Mouse (Mus musculus) stomach, embryonic 14.5 days (tissue): ENCODE measurements around the gene Magoh. TPM values are rescaled to one million over a fixed set of nuclear protein-coding genes. Genes with fewer than 3 reads are reported as not detected.

Experiments
- ATAC-seq: fragments of 200-750 bp; cut with Nextera tagmentation; 2 replicates; pipeline ENCODE4 v1.8.0; 2017; ENCODE audit warnings: low read depth, moderate TSS enrichment; ENCODE audit not compliant: insufficient number of reproducible peaks, insufficient read depth, low FRiP score
- H3K27ac ChIP-seq: fragments of 300-500 bp; sonication (generic); 2 replicates; pipeline ENCODE4 v1.5.1; 2014; ENCODE audit warnings: mild to moderate bottlenecking, low read length, moderate library complexity, mixed read lengths
- H3K27me3 ChIP-seq: fragments of 300-500 bp; sonication (generic); 2 replicates; pipeline ENCODE4 v1.6.1; 2014; ENCODE audit warnings: low read length, control low read depth, mixed read lengths; ENCODE audit not compliant: control insufficient read depth, insufficient read depth
- H3K36me3 ChIP-seq: fragments of 300-500 bp; sonication (generic); 2 replicates; pipeline ENCODE4 v1.6.1; 2014; ENCODE audit warnings: mild to moderate bottlenecking, control low read depth, low read length, moderate library complexity, mixed read lengths; ENCODE audit not compliant: control insufficient read depth, insufficient read depth
- H3K4me1 ChIP-seq: fragments of 300-500 bp; sonication (generic); 2 replicates; pipeline ENCODE4 v1.6.1; 2014; ENCODE audit warnings: low read length, control low read depth, mixed read lengths; ENCODE audit not compliant: control insufficient read depth, insufficient read depth
- H3K4me2 ChIP-seq: fragments of 300-500 bp; sonication (generic); replicated peaks from 2 replicates; pipeline ENCODE4 v1.6.1; 2014; ENCODE audit warnings: low read depth, low read length, control low read depth
- H3K4me3 ChIP-seq: fragments of 300-500 bp; sonication (generic); 2 replicates; pipeline ENCODE4 v1.5.1; 2014; ENCODE audit warnings: low read depth, low read length, control low read depth
- H3K9ac ChIP-seq: fragments of 300-500 bp; sonication (generic); replicated peaks from 2 replicates; pipeline ENCODE4 v1.6.1; 2014; ENCODE audit warnings: low read depth, mild to moderate bottlenecking, control low read depth, low read length, moderate library complexity, mixed read lengths
- H3K9me3 ChIP-seq: fragments of 300-500 bp; sonication (generic); 2 replicates; pipeline ENCODE4 v1.6.1; 2016; ENCODE audit warnings: low read depth, low read length, control low read depth; ENCODE audit not compliant: control insufficient read depth
- WGBS: fragments of 180-500 bp; shearing (Covaris S2); extraction: QIAGEN DNeasy Blood & Tissue Kit; methylation state at CpG from one replicate; pipeline ENCODE4 v1.1.7; 2014; 5-methylcytosine and 5-hydroxymethylcytosine counted together
- polyA plus RNA-seq: library from polyadenylated mRNA; unstranded; fragments of >200 nt; fragmentation: Nextera tagmentation; extraction: Ambion mirVana; gene quantifications from 2 replicates; pipeline ENCODE4 v1.2.1, GENCODE M21; 2014

Gene Magoh
- polyA plus RNA-seq = 194 and 195 TPM in 2 replicates

- ATAC-seq = peak; percentile 95
- WGBS = 3% methylated on average over 48 of the region's 48 CpGs
- Histone ChIP-seq H3K4me3 (peak within 1 kb of the TSS; percentile 84), H3K9me3 (no peaks in the 10 kb centered on the region), H3K36me3 (peaks cover 28% of the 10 kb centered on the region), H3K4me2 (peak within 1 kb of the TSS; percentile 90), H3K9ac (peak within 1 kb of the TSS; percentile 64), H3K27ac (peak within 1 kb of the TSS; percentile 68), H3K27me3 (no peaks in the 10 kb centered on the region), H3K4me1 (peaks cover 10% of the 10 kb centered on the region; the same call in 1 of the 2 replicates)
These were observed at the start of gene Magoh for GRCm38 (mm10) chr4:107879254-107880050. Gene Magoh (plus strand): TSS chr4:107879755.

DNA sequence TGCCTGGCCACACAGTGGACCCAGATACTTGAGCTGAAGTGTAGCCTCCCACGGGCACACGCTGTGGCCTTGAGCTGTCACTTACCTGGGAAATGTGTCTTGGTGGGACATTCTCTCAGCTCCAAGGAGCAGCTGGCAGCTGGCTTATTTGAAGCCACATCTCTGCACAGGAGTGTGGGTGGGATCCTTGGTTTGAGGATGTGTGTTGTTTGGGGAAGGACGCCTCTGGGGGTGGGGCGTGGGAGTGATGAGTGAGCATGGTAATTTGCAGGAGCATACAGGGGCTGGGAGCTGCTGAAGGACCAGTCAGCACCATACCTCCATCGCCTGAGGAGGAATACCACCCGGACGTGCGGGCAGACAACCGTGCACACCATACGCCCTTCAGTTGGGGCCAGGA lies 49.4 kb upstream of the Magoh start:
- 78% methylated on average over 10 of the region's 10 CpGs for WGBS
- no peak overlapping the region for H3K4me2 ChIP-seq
- peaks cover 9% of the 10 kb centered on the region for H3K4me1 ChIP-seq
- no peak overlapping the region for H3K9ac ChIP-seq
- no peak for ATAC-seq
- H3K27me3 ChIP-seq = no peaks in the 10 kb centered on the region
- H3K9me3 ChIP-seq = no peaks in the 10 kb centered on the region
- H3K36me3 ChIP-seq = no peaks in the 10 kb centered on the region
- no peak overlapping the region for H3K27ac ChIP-seq
- no peak overlapping the region for H3K4me3 ChIP-seq

DNA sequence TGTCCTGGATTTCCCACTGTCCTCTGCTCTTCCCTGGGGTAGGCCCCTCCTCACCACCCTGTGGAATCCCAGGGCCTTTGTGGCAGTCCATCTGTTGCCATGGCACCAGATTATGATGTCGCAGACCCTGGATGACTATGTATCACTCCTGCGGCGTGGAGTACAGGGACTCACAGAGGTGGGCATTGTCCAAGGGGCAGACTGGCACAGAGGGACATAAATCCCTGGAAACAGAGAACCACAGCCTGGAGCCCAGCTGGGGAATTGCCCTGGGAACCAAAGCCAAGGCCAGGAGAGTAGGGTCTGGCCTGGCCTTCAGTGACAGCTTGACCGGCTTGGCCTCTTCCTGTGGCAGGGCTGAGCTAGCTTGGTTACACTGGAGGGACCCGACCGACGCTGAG lies 48.7 kb upstream of the Magoh start:
- no peaks in the 10 kb centered on the region for H3K36me3 ChIP-seq
- whole genome bisulfite sequencing = 74% methylated on average over 7 of the region's 7 CpGs
- H3K27me3 ChIP-seq = no peaks in the 10 kb centered on the region
- H3K4me2 ChIP-seq = no peak overlapping the region
- ATAC-seq = no peak
- no peaks in the 10 kb centered on the region for H3K9me3 ChIP-seq
- H3K9ac ChIP-seq = no peak overlapping the region
- no peak overlapping the region for H3K4me3 ChIP-seq
- H3K4me1 ChIP-seq = peaks cover 9% of the 10 kb centered on the region
- no peak overlapping the region for H3K27ac ChIP-seq

GRCm38 (mm10) chr4:107831678-107832077 lies 47.9 kb upstream of the Magoh start:
- ATAC-seq = no peak
- no peaks in the 10 kb centered on the region for H3K36me3 ChIP-seq

DNA sequence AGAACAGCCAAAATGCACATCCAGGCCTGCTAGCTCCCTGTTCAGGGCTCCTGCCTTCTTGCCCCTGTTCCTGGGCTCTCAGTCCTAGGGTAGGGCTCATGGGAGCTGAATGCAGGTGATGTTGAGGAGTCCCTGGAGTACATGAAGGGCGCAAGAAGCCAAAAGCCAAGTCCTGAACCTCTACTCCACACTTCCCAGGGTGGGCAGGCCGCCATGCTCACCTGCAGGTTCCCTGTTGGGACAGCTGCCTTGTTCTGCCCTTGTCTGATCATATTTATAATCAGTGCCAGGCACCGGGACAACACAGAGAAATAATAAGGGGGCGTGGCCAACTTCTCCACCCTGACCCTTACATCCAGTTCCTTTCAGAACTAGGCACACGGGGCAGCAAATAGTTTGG lies 46.0 kb upstream of the Magoh start:
- H3K4me1 ChIP-seq = peaks cover 8% of the 10 kb centered on the region
- H3K9ac ChIP-seq = no peak overlapping the region
- H3K27me3 ChIP-seq = no peaks in the 10 kb centered on the region
- 81% methylated on average over 5 of the region's 5 CpGs for WGBS
- ATAC-seq = no peak
- H3K36me3 ChIP-seq = no peaks in the 10 kb centered on the region
- no peaks in the 10 kb centered on the region for H3K9me3 ChIP-seq
- H3K4me2 ChIP-seq = no peak overlapping the region
- no peak overlapping the region for H3K4me3 ChIP-seq
- H3K27ac ChIP-seq = no peak overlapping the region

More at GRCm38 (mm10) chr4:107831678-107832077, 47.9 kb upstream of the Magoh start:
- Histone ChIP-seq H3K27ac (no peak overlapping the region), H3K4me3 (no peak overlapping the region), H3K4me2 (no peak overlapping the region), H3K9ac (no peak overlapping the region), H3K4me1 (peaks cover 9% of the 10 kb centered on the region), H3K27me3 (no peaks in the 10 kb centered on the region), H3K9me3 (no peaks in the 10 kb centered on the region)
- WGBS = 87% methylated on average over 6 of the region's 6 CpGs

- H3K27ac ChIP-seq = no peak overlapping the region
- ATAC-seq = 0 out of 2 replicates have a peak, but pooled peaks have one; percentile 57
These were observed 44.8 kb upstream of the Magoh start for GRCm38 (mm10) chr4:107834643-107835314.

DNA sequence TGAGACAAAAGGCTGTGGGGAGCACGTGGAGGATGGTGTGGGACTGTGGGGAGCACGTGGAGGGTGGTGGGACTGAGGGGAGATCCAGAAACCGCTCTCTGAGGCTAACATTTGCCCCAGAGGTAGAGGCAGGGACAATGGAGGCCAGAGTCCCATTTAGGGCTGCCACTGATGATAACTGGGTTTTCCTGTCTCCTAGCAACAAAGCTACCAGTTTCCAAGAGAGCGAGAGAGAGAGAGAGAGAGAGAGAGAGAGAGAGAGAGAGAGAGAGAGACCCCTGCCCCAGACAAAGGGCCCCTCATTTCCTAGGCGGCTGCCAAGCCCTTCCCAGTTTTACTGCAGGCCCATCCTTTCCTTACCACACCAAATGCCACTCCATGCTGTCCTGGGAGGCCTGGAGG lies 44.0 kb upstream of the Magoh start:
- Histone ChIP-seq H3K27ac (no peak overlapping the region), H3K9ac (no peak overlapping the region), H3K4me1 (no peaks in the 10 kb centered on the region), H3K36me3 (no peaks in the 10 kb centered on the region), H3K27me3 (no peaks in the 10 kb centered on the region), H3K9me3 (no peaks in the 10 kb centered on the region), H3K4me2 (no peak overlapping the region), H3K4me3 (no peak overlapping the region)
- ATAC-seq = no peak
- WGBS = 49% methylated on average over 5 of the region's 5 CpGs

More at GRCm38 (mm10) chr4:107834643-107835314, 44.8 kb upstream of the Magoh start:
- Histone ChIP-seq H3K4me2 (no peak overlapping the region), H3K36me3 (no peaks in the 10 kb centered on the region), H3K9ac (no peak overlapping the region), H3K4me1 (no peaks in the 10 kb centered on the region), H3K9me3 (no peaks in the 10 kb centered on the region), H3K4me3 (no peak overlapping the region), H3K27me3 (no peaks in the 10 kb centered on the region)
- 57% methylated on average over 22 of the region's 22 CpGs for WGBS

DNA sequence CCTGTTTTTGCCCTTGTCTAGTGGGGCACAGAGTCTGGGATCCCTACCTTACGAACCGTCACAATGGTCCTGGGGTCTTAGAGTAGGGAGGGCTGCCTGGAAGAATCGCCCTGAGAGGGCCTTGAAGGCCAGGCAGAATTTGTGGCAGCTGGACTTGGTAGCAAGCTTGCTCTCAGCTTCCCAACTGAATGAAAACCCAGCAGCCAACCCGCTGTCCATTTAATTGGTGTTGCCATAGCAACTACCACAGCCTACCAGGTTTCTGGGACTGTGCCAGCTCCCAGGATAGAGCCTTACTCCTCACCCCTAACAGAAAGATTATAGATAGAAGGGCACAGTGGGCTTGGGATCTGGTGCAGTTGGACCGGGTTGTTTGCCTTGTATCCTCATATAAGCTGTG lies 42.8 kb upstream of the Magoh start:
- no peak for ATAC-seq
- Histone ChIP-seq H3K4me3 (no peak overlapping the region), H3K9ac (no peak overlapping the region), H3K27me3 (no peaks in the 10 kb centered on the region), H3K4me2 (no peak overlapping the region), H3K27ac (no peak overlapping the region), H3K9me3 (no peaks in the 10 kb centered on the region), H3K4me1 (no peaks in the 10 kb centered on the region), H3K36me3 (no peaks in the 10 kb centered on the region)
- 80% methylated on average over 5 of the region's 5 CpGs for WGBS
